Mouse (Mus musculus): Measurements from ENCODE around the gene Pcbp3. TPM values are rescaled to one million over a fixed set of nuclear protein-coding genes. Genes with fewer than 3 reads are reported as not detected.
A peak's percentile ranks its signal among the peaks of the same experiment; 100 is the strongest.

The Pcbp3 gene
- polyA plus RNA-seq (2014; fragmentation: Nextera tagmentation; extraction: Ambion mirVana) = 30.6 and 37.7 TPM in 2 replicates

DNA sequence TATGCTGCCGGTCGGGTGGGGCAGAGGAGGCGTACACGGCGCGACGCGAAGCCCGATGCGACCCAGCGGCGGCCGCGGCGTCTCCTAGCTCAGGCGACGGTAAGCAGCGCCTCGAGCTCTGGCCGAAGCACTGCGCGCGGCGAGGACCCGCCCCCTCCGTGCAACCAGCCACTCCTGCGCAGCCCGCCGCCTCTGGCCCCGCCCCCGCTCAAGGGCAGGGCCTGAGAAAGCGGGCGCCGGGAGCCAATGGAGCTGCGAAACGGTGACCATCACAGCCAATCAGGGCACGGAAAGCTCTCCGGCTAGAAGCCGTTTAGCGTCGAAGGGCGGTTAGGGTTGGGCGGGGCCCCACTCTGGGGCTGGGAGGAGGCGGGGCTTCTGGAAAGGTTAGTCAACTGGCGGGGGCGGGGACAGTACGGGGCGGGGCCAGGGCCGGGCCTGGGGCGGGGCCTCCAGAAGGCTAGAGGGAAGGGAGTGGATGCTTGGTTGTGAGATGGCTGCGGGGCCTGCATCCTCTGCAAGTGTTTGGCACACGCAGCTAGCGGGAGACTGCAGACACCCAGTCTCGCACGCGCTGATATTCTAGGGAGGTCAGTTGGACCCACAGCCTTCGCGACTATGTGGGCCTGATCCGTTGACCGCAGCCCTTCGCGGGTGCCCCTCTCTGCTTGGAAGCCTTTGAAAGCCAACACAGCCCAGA lies at the start of gene Pcbp3:
TSS of gene Pcbp3 (minus strand) at position 98 of the 700 bp plus-strand sequence.
- H3K27ac ChIP-seq (ENCODE audit: low read depth, low read length) = peak within 1 kb of the TSS; percentile 42; the same call in 1 of the 2 replicates
- DNase-seq (ENCODE audit: low spot score) = peak; percentile 98
- no peaks in the 10 kb centered on the region for H3K36me3 ChIP-seq (ENCODE audit: control insufficient read depth, insufficient read depth, low read length)
- ATAC-seq (ENCODE audit: low FRiP score) = peak; percentile 96
- H3K9ac ChIP-seq (ENCODE audit: low read depth, low read length) = peak within 1 kb of the TSS; percentile 76
- WGBS = 1% methylated on average over 55 of the region's 62 CpGs
- H3K27me3 ChIP-seq (ENCODE audit: control insufficient read depth, insufficient read depth, low read length) = no peaks in the 10 kb centered on the region
- peaks cover 14% of the 10 kb centered on the region; the same call in 1 of the 2 replicates for H3K4me1 ChIP-seq (replicated peaks; ENCODE audit: control insufficient read depth, insufficient read depth, low read length)
- no peaks in the 10 kb centered on the region for H3K9me3 ChIP-seq (ENCODE audit: control insufficient read depth, low read length)
- H3K4me3 ChIP-seq (ENCODE audit: low read depth, low read length) = peak within 1 kb of the TSS; percentile 67
- peak within 1 kb of the TSS; percentile 97 for H3K4me2 ChIP-seq (replicated peaks; ENCODE audit: low read depth, low read length)

GRCm38 (mm10) chr10:77008698-77009097 lies 47.0 kb upstream of the Pcbp3 start:
- Histone ChIP-seq H3K9me3 (ENCODE audit: control insufficient read depth, low read length) (no peaks in the 10 kb centered on the region), H3K4me3 (ENCODE audit: low read depth, low read length) (no peak overlapping the region), H3K27me3 (ENCODE audit: control insufficient read depth, insufficient read depth, low read length) (no peaks in the 10 kb centered on the region), H3K36me3 (ENCODE audit: control insufficient read depth, insufficient read depth, low read length) (no peaks in the 10 kb centered on the region), H3K9ac (ENCODE audit: low read depth, low read length) (no peak overlapping the region), H3K4me1 (replicated peaks; ENCODE audit: control insufficient read depth, insufficient read depth, low read length) (peaks cover 6% of the 10 kb centered on the region; the same call in 1 of the 2 replicates), H3K27ac (ENCODE audit: low read depth, low read length) (0 out of 2 replicates have a peak overlapping the region, but pooled peaks have one; percentile 51), H3K4me2 (replicated peaks; ENCODE audit: low read depth, low read length) (no peak overlapping the region)
- ATAC-seq (ENCODE audit: low FRiP score) (no peak), DNase-seq (ENCODE audit: low spot score) (no peak)
- 91% methylated on average over 3 of the region's 3 CpGs for WGBS

DNA sequence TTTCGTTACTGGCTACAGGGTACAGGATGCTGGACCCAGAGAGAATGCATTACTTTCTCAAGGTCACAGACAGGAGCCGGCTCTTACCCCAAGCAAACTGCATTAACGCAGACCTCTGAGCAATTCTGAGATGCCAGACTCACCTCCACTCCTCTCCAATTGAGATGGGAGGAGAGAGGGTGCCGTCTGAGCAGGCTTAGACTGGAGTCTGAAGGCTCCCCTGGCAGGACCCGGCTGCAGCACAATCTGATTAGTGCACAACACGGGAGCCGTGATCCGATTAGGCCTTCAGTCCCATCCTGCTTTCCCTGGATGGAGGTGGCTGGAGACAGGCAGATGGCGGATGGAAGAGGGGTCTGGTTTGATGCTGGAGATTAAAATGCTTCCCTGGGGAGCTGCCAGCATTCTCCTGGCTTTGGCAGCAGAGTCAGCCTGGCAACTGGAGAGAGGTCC lies 46.4 kb upstream of the Pcbp3 start:
- DNase-seq (ENCODE audit: low spot score) (peak; percentile 50), ATAC-seq (ENCODE audit: low FRiP score) (peak; percentile 78)
- Histone ChIP-seq H3K9ac (ENCODE audit: low read depth, low read length) (no peak overlapping the region), H3K27ac (ENCODE audit: low read depth, low read length) (peak overlapping the region; percentile 73; the same call in 1 of the 2 replicates), H3K4me1 (replicated peaks; ENCODE audit: control insufficient read depth, insufficient read depth, low read length) (peaks cover 6% of the 10 kb centered on the region; the same call in 1 of the 2 replicates), H3K27me3 (ENCODE audit: control insufficient read depth, insufficient read depth, low read length) (no peaks in the 10 kb centered on the region), H3K9me3 (ENCODE audit: control insufficient read depth, low read length) (no peaks in the 10 kb centered on the region), H3K4me3 (ENCODE audit: low read depth, low read length) (no peak overlapping the region), H3K36me3 (ENCODE audit: control insufficient read depth, insufficient read depth, low read length) (no peaks in the 10 kb centered on the region), H3K4me2 (replicated peaks; ENCODE audit: low read depth, low read length) (no peak overlapping the region)
- WGBS = 26% methylated on average over 9 of the region's 9 CpGs

DNA sequence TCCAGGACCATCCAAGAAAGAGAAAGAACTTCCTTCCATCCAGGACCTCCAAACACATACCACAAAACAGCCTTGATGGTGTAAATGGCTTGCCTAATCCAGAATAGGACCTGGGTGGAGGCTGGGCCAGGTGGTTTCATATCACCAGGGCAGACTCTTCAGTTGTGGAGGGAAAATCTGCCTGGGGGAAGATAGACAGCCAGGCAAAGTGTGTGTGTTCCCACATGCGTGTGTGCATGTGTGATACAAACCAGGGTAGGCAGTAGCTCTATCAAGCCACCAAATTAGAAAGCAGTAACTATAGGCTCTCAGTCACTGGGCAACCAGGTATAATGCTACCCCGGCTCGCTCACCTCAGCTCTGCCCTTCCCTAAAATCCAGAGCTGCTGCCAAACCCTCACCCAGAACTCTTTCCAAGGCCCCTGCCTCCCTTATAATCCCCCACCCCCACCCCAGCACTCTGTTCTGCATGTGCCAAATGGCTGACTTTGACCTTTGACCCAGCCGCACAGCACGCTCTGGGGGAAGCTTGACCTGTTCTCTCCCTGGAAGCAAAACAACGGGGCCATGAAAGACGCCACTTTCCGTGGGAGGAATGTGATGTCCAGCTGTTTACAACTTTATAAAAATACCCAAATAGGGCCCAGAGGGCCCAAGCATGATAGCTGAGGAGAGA lies 45.9 kb upstream of the Pcbp3 start:
- no peaks in the 10 kb centered on the region for H3K36me3 ChIP-seq (ENCODE audit: control insufficient read depth, insufficient read depth, low read length)
- DNase-seq (ENCODE audit: low spot score) (peak; percentile 50), ATAC-seq (ENCODE audit: low FRiP score) (peak; percentile 57; the same call in 1 of the 2 replicates)
- H3K27me3 ChIP-seq (ENCODE audit: control insufficient read depth, insufficient read depth, low read length) = no peaks in the 10 kb centered on the region
- H3K27ac ChIP-seq (ENCODE audit: low read depth, low read length) = peak overlapping the region; percentile 73
- H3K4me1 ChIP-seq (replicated peaks; ENCODE audit: control insufficient read depth, insufficient read depth, low read length) = peaks cover 6% of the 10 kb centered on the region; the same call in 1 of the 2 replicates
- H3K4me2 ChIP-seq (replicated peaks; ENCODE audit: low read depth, low read length) = no peak overlapping the region
- H3K4me3 ChIP-seq (ENCODE audit: low read depth, low read length) = no peak overlapping the region
- no peaks in the 10 kb centered on the region for H3K9me3 ChIP-seq (ENCODE audit: control insufficient read depth, low read length)
- WGBS = 25% methylated on average over 8 of the region's 8 CpGs
- H3K9ac ChIP-seq (ENCODE audit: low read depth, low read length) = no peak overlapping the region

DNA sequence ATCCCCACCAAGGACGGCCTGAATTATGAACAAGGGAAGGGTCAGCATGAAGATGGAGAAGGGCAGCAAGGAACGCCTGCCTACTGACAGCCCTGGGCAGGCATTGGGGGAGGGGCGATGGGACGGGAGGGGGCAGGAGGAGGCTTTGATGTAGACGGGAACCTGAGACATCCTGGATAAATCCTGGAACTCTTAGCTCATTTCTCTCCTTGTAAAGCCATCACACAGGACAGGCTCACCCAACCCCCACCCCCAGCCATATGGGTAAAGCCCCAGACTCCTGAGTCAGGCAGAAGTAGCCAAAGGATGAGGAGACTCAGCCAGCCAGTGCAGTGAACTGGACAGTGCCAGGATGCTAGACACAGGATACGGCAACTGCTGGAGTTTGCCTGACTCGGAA lies 43.2 kb upstream of the Pcbp3 start:
- Histone ChIP-seq H3K4me1 (replicated peaks; ENCODE audit: control insufficient read depth, insufficient read depth, low read length) (peaks cover 6% of the 10 kb centered on the region; the same call in 1 of the 2 replicates), H3K9ac (ENCODE audit: low read depth, low read length) (peak overlapping the region; percentile 12; the same call in 1 of the 2 replicates), H3K27ac (ENCODE audit: low read depth, low read length) (0 out of 2 replicates have a peak overlapping the region, but pooled peaks have one; percentile 3), H3K4me2 (replicated peaks; ENCODE audit: low read depth, low read length) (no peak overlapping the region), H3K4me3 (ENCODE audit: low read depth, low read length) (no peak overlapping the region), H3K27me3 (ENCODE audit: control insufficient read depth, insufficient read depth, low read length) (no peaks in the 10 kb centered on the region), H3K36me3 (ENCODE audit: control insufficient read depth, insufficient read depth, low read length) (no peaks in the 10 kb centered on the region), H3K9me3 (ENCODE audit: control insufficient read depth, low read length) (no peaks in the 10 kb centered on the region)
- DNase-seq (ENCODE audit: low spot score) (peak; percentile 23), ATAC-seq (ENCODE audit: low FRiP score) (no peak)
- WGBS = 36% methylated on average over 7 of the region's 7 CpGs

DNA sequence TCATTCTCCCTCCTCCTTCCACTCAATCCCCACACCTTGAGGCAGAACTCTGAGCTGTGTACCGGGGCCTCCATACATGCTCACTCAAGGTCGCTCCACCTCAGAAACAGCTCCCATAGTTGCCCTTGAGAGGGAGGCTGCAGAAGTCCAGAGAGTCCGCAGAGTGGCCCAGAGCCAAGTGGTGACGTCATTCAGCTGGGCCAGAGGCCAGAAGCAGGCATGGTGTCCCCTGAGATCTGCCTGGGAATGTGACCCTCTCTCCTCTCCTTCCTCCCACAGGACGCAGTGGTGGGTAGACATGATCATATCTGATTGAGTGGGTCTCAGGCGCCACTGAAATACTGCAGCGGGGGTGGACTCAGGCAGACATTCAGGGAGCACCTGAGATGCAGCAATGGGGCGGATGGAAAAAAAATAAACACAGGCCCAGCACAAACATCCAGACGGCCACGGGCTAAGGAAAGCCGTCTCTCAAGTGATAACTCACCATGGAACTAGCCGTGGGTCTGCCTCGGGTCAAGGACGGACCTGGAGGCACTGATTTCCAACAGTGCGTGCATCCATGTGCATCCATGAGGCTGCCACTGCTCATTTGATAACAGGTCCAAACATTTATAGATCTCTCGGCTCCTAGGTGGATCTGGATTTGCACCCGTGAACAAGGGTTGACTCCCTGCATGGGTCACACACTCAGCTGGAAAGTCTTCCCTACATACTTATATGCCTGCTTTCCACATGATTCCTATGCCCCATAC lies 36.2 kb upstream of the Pcbp3 start:
- DNase-seq (ENCODE audit: low spot score) = no peak
- Histone ChIP-seq H3K4me2 (replicated peaks; ENCODE audit: low read depth, low read length) (no peak overlapping the region), H3K4me3 (ENCODE audit: low read depth, low read length) (no peak overlapping the region), H3K36me3 (ENCODE audit: control insufficient read depth, insufficient read depth, low read length) (no peaks in the 10 kb centered on the region), H3K4me1 (replicated peaks; ENCODE audit: control insufficient read depth, insufficient read depth, low read length) (no peaks in the 10 kb centered on the region), H3K9me3 (ENCODE audit: control insufficient read depth, low read length) (no peaks in the 10 kb centered on the region), H3K27ac (ENCODE audit: low read depth, low read length) (no peak overlapping the region), H3K27me3 (ENCODE audit: control insufficient read depth, insufficient read depth, low read length) (no peaks in the 10 kb centered on the region), H3K9ac (ENCODE audit: low read depth, low read length) (no peak overlapping the region)
- no peak for ATAC-seq (ENCODE audit: low FRiP score)
- WGBS = 77% methylated on average over 17 of the region's 17 CpGs

- Histone ChIP-seq H3K36me3 (ENCODE audit: control insufficient read depth, insufficient read depth, low read length) (no peaks in the 10 kb centered on the region), H3K9ac (ENCODE audit: low read depth, low read length) (no peak overlapping the region), H3K4me1 (replicated peaks; ENCODE audit: control insufficient read depth, insufficient read depth, low read length) (no peaks in the 10 kb centered on the region), H3K27ac (ENCODE audit: low read depth, low read length) (no peak overlapping the region), H3K4me3 (ENCODE audit: low read depth, low read length) (no peak overlapping the region), H3K27me3 (ENCODE audit: control insufficient read depth, insufficient read depth, low read length) (no peaks in the 10 kb centered on the region), H3K9me3 (ENCODE audit: control insufficient read depth, low read length) (no peaks in the 10 kb centered on the region), H3K4me2 (replicated peaks; ENCODE audit: low read depth, low read length) (no peak overlapping the region)
- ATAC-seq (ENCODE audit: low FRiP score) = no peak
- DNase-seq (ENCODE audit: low spot score) = no peak
- WGBS = 65% methylated on average over 3 of the region's 3 CpGs
Observed at GRCm38 (mm10) chr10:76992456-76992855, 30.8 kb upstream of the Pcbp3 start.

DNA sequence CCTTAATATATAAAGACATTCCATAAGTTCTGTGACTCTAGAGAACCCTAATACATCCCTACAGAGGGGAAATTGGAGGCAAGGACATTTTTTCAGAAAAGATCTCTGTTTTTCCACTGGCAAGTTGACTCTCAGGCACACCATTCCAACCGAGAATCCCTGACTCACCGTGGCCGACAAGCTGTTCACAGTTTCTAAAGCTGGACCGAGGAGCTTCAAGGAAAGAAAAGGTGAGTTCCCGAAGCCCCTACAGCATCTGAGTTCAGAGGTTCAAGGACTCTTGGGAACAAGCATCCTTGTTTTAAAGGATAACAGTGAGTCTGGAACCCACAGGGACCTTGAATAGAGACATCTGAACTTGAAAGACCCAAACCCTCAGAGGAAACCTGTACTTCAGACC lies 26.9 kb upstream of the Pcbp3 start:
- Histone ChIP-seq H3K27me3 (ENCODE audit: control insufficient read depth, insufficient read depth, low read length) (no peaks in the 10 kb centered on the region), H3K9me3 (ENCODE audit: control insufficient read depth, low read length) (no peaks in the 10 kb centered on the region), H3K36me3 (ENCODE audit: control insufficient read depth, insufficient read depth, low read length) (no peaks in the 10 kb centered on the region), H3K4me2 (replicated peaks; ENCODE audit: low read depth, low read length) (no peak overlapping the region), H3K4me1 (replicated peaks; ENCODE audit: control insufficient read depth, insufficient read depth, low read length) (no peaks in the 10 kb centered on the region), H3K27ac (ENCODE audit: low read depth, low read length) (no peak overlapping the region), H3K4me3 (ENCODE audit: low read depth, low read length) (no peak overlapping the region), H3K9ac (ENCODE audit: low read depth, low read length) (no peak overlapping the region)
- 95% methylated on average over 5 of the region's 5 CpGs for WGBS
- ATAC-seq (ENCODE audit: low FRiP score) = no peak
- no peak for DNase-seq (ENCODE audit: low spot score)
